8 mouse cellular contexts compared by ENCODE assay signal in the genomic region with DNA sequence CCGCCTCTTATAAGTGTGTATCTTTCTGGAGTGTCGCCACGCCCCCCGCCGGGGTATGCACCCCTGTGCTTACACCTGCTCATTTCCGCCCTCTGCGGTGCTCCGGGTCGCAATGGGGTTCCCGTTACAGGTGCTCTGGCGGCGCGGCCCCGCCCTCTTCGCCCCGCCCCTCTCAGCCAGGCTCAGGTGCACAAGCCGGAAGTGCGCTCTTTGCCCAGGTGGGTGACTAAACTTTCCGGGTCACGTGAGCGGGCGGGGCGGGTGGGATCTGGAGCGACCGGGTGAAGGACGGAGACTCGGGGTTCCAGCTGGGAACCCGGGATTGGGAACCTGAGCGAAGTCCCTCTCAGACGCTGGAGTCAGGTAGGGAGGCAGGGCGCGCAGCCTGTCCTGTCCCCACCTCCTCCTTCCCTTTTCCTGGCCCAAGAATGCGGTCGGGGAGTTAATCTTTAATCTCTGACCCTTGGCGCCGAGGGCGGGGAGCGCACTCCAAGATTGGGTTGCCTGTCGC. TPM values are rescaled to one million over a fixed set of nuclear protein-coding genes. Genes with fewer than 3 reads are reported as not detected.
DNase-seq lines count a peak whose midpoint lies in the region; ATAC-seq and TF ChIP-seq lines count a peak whose summit lies in the region.

No protein-coding gene starts in this region.

- peak overlapping the region; percentile 35 for H3K9ac ChIP-seq in heart, embryonic 15.5 days
- H3K9ac ChIP-seq in embryonic facial prominence, embryonic 12.5 days = peak overlapping the region; percentile 17; the same call in 1 of the 2 replicates
- H3K9ac ChIP-seq in stomach, embryonic 15.5 days = peak overlapping the region; percentile 33

- H3K27ac ChIP-seq in heart, embryonic 15.5 days = no peak overlapping the region
- no peak overlapping the region for H3K27ac ChIP-seq in embryonic facial prominence, embryonic 12.5 days
- H3K27ac ChIP-seq in kidney, adult 2 months (ENCODE audit: insufficient read depth, low read depth, low read length) = peak overlapping the region; percentile 100
- peak overlapping the region; percentile 90 for H3K27ac ChIP-seq in stomach, embryonic 15.5 days

- H3K9me3 ChIP-seq in heart, embryonic 15.5 days (replicated peaks) = no peaks in the 10 kb centered on the region
- H3K9me3 ChIP-seq in embryonic facial prominence, embryonic 12.5 days = no peaks in the 10 kb centered on the region
- H3K9me3 ChIP-seq in stomach, embryonic 15.5 days = no peaks in the 10 kb centered on the region

- peaks cover 36% of the 10 kb centered on the region for H3K4me1 ChIP-seq in heart, embryonic 15.5 days (replicated peaks)
- peaks cover 8% of the 10 kb centered on the region; the same call in 1 of the 2 replicates for H3K4me1 ChIP-seq in embryonic facial prominence, embryonic 12.5 days
- peaks cover 6% of the 10 kb centered on the region; the same call in 1 of the 2 replicates for H3K4me1 ChIP-seq in kidney, adult 2 months (ENCODE audit: control insufficient read depth, insufficient read depth, low read length)
- H3K4me1 ChIP-seq in lung, adult 2 months (ENCODE audit: control insufficient read depth, insufficient read depth, low read length) = peaks cover 4% of the 10 kb centered on the region
- peaks cover 18% of the 10 kb centered on the region for H3K4me1 ChIP-seq in stomach, embryonic 15.5 days

- H3K4me2 ChIP-seq in heart, embryonic 15.5 days = peak overlapping the region; percentile 80
- peak overlapping the region; percentile 36 for H3K4me2 ChIP-seq in embryonic facial prominence, embryonic 12.5 days (replicated peaks)
- peak overlapping the region; percentile 46 for H3K4me2 ChIP-seq in stomach, embryonic 15.5 days

- WGBS in heart, embryonic 15.5 days = 2% methylated on average over 39 of the region's 39 CpGs
- 2% methylated on average over 39 of the region's 39 CpGs for WGBS in embryonic facial prominence, embryonic 12.5 days
- WGBS in kidney, adult 2 months = 1% methylated on average over 39 of the region's 39 CpGs
- 1% methylated on average over 39 of the region's 39 CpGs for WGBS in lung, adult 2 months
- WGBS in stomach, embryonic 15.5 days = 2% methylated on average over 39 of the region's 39 CpGs

- TF ChIP-seq CTCF in kidney, adult 2 months (conservative IDR thresholded peaks at IDR 0.05; ENCODE audit: insufficient read depth, insufficient read length, low read depth, low read length) = no peak
- no peak for TF ChIP-seq CTCF in lung, adult 2 months (IDR thresholded peaks at IDR 0.05; ENCODE audit: insufficient read depth, low read length)

- no peak for ATAC-seq in heart, embryonic 15.5 days (replicated peaks; ENCODE audit: insufficient number of reproducible peaks, insufficient read depth, low FRiP score, low read depth)
- ATAC-seq in embryonic facial prominence, embryonic 12.5 days (ENCODE audit: insufficient number of reproducible peaks, insufficient read depth, low FRiP score, low TSS enrichment) = no peak
- peak; percentile 72 for ATAC-seq in stomach, embryonic 15.5 days (ENCODE audit: insufficient read depth, low FRiP score, low read depth)
- no peak for ATAC-seq in inflammation-experienced regulatory T-cells, adult 6 months

- peak overlapping the region; percentile 41 for H3K4me3 ChIP-seq in heart, embryonic 15.5 days
- peak overlapping the region; percentile 27 for H3K4me3 ChIP-seq in embryonic facial prominence, embryonic 12.5 days
- H3K4me3 ChIP-seq in kidney, adult 2 months (ENCODE audit: insufficient read depth, low read depth, low read length) = peak overlapping the region; percentile 90
- peak overlapping the region; percentile 73 for H3K4me3 ChIP-seq in lung, adult 2 months (replicated peaks; ENCODE audit: extremely low read depth, low read depth, low read length)
- peak overlapping the region; percentile 49 for H3K4me3 ChIP-seq in stomach, embryonic 15.5 days (replicated peaks)

- H3K36me3 ChIP-seq in heart, embryonic 15.5 days = no peaks in the 10 kb centered on the region
- H3K36me3 ChIP-seq in embryonic facial prominence, embryonic 12.5 days = no peaks in the 10 kb centered on the region
- peaks cover 4% of the 10 kb centered on the region; the same call in 1 of the 2 replicates for H3K36me3 ChIP-seq in kidney, adult 2 months (ENCODE audit: control insufficient read depth, insufficient read depth, low read length)
- 0 out of 2 replicates have a peak, but pooled peaks cover 3% of the 10 kb centered on the region for H3K36me3 ChIP-seq in stomach, embryonic 15.5 days

- H3K27me3 ChIP-seq in heart, embryonic 15.5 days = peaks cover 46% of the 10 kb centered on the region
- peaks cover 54% of the 10 kb centered on the region for H3K27me3 ChIP-seq in embryonic facial prominence, embryonic 12.5 days
- no peaks in the 10 kb centered on the region for H3K27me3 ChIP-seq in kidney, adult 2 months (replicated peaks; ENCODE audit: control insufficient read depth, insufficient read depth, low read length)
- peaks cover 22% of the 10 kb centered on the region for H3K27me3 ChIP-seq in stomach, embryonic 15.5 days (replicated peaks)

- DNase-seq in heart, postnatal 4 days = no peak
- DNase-seq in kidney, adult 2 months = peak; percentile 93
- DNase-seq in lung, adult 2 months = peak; percentile 75
- no peak for DNase-seq in frontal cortex, postnatal 25 days (ENCODE audit: low spot score in 2 of 2)

- no peak for TF ChIP-seq POLR2A in kidney, adult 2 months (IDR thresholded peaks at IDR 0.05; ENCODE audit: low read depth, low read length)
- peak; percentile 55; the same call in 1 of the 2 replicates for TF ChIP-seq POLR2A in lung, adult 2 months (IDR thresholded peaks at IDR 0.05; ENCODE audit: borderline replicate concordance, extremely low read depth, low read depth, low read length)

RNA-seq across cellular contexts. Expression of a gene that starts 2.4 kb away (rescaled TPM):
- polyA plus RNA-seq in heart, embryonic 15.5 days (2015; fragmentation: Nextera tagmentation; extraction: Ambion mirVana) = 14.7 and 18.3 TPM in 2 replicates
- total RNA-seq in heart, postnatal 4 days (2021) = 10 to 100 TPM; 78.3 to 81.6 TPM
- polyA plus RNA-seq in embryonic facial prominence, embryonic 12.5 days (2016; fragmentation: Nextera tagmentation; extraction: Ambion mirVana) = 10.1 TPM in 2 replicates
- polyA plus RNA-seq in kidney, adult 2 months (2012; rRNA removed) = 121 and 124 TPM in 2 replicates
- 44.0 and 51.8 TPM in 2 replicates for polyA plus RNA-seq in lung, adult 2 months (2012; rRNA removed)
- 8.7 and 10.0 TPM in 2 replicates for polyA plus RNA-seq in stomach, embryonic 15.5 days (2015; fragmentation: Nextera tagmentation; extraction: Ambion mirVana)
- polyA plus RNA-seq in inflammation-experienced regulatory T-cells, adult 6 months (2017; shearing (Covaris generic)) = 1 to 10 TPM; 1.0 to 3.1 (median 2.6) TPM

RNA-seq across cellular contexts. Expression of a gene that starts 3.2 kb away (rescaled TPM):
- 0.92 and 2.5 TPM in 2 replicates for polyA plus RNA-seq in heart, embryonic 15.5 days (2015; fragmentation: Nextera tagmentation; extraction: Ambion mirVana)
- total RNA-seq in heart, postnatal 4 days (2021) = under 1 TPM in 1 of 2 experiments, not detected in 1; 0.47 TPM
- polyA plus RNA-seq in embryonic facial prominence, embryonic 12.5 days (2016; fragmentation: Nextera tagmentation; extraction: Ambion mirVana) = 5.0 and 5.2 TPM in 2 replicates
- 110 and 124 TPM in 2 replicates for polyA plus RNA-seq in kidney, adult 2 months (2012; rRNA removed)
- polyA plus RNA-seq in lung, adult 2 months (2012; rRNA removed) = 75.5 and 89.4 TPM in 2 replicates
- polyA plus RNA-seq in stomach, embryonic 15.5 days (2015; fragmentation: Nextera tagmentation; extraction: Ambion mirVana) = 50.8 and 60.8 TPM in 2 replicates
- polyA plus RNA-seq in inflammation-experienced regulatory T-cells, adult 6 months (2017; shearing (Covaris generic)) = 1 to 10 TPM in 1 of 3 experiments, under 1 TPM in 2; 0.94 to 2.4 (median 0.99) TPM

RNA-seq across cellular contexts. Expression of a gene that starts 16.2 kb away (rescaled TPM):
- 0.64 and 3.7 TPM in 2 replicates for polyA plus RNA-seq in heart, embryonic 15.5 days (2015; fragmentation: Nextera tagmentation; extraction: Ambion mirVana)
- total RNA-seq in heart, postnatal 4 days (2021) = under 1 TPM; 0.69 to 0.70 TPM
- 1.4 and 3.2 TPM in 2 replicates for polyA plus RNA-seq in embryonic facial prominence, embryonic 12.5 days (2016; fragmentation: Nextera tagmentation; extraction: Ambion mirVana)
- polyA plus RNA-seq in kidney, adult 2 months (2012; rRNA removed) = 2.0 and 4.9 TPM in 2 replicates
- polyA plus RNA-seq in lung, adult 2 months (2012; rRNA removed) = 12.1 and 18.1 TPM in 2 replicates
- polyA plus RNA-seq in stomach, embryonic 15.5 days (2015; fragmentation: Nextera tagmentation; extraction: Ambion mirVana) = 6.3 and 8.2 TPM in 2 replicates
- polyA plus RNA-seq in inflammation-experienced regulatory T-cells, adult 6 months (2017; shearing (Covaris generic)) = 100 to 1,000 TPM; 183 to 288 (median 219) TPM

RNA-seq across cellular contexts. Expression of a gene that starts 20.6 kb away (rescaled TPM):
- polyA plus RNA-seq in heart, embryonic 15.5 days (2015; fragmentation: Nextera tagmentation; extraction: Ambion mirVana) = not detected in 2 replicates
- total RNA-seq in heart, postnatal 4 days (2021) = not detected
- 0.13 TPM in 1 of 2 replicates, not detected in the other for polyA plus RNA-seq in embryonic facial prominence, embryonic 12.5 days (2016; fragmentation: Nextera tagmentation; extraction: Ambion mirVana)
- 0.13 TPM in 1 of 2 replicates, not detected in the other for polyA plus RNA-seq in kidney, adult 2 months (2012; rRNA removed)
- polyA plus RNA-seq in lung, adult 2 months (2012; rRNA removed) = 0.18 TPM in 1 of 2 replicates, not detected in the other
- not detected in 2 replicates for polyA plus RNA-seq in stomach, embryonic 15.5 days (2015; fragmentation: Nextera tagmentation; extraction: Ambion mirVana)
- not detected for polyA plus RNA-seq in inflammation-experienced regulatory T-cells, adult 6 months (2017; shearing (Covaris generic))

RNA-seq across cellular contexts. Expression of a gene that starts 25.5 kb away (rescaled TPM):
- 5.6 and 12.8 TPM in 2 replicates for polyA plus RNA-seq in heart, embryonic 15.5 days (2015; fragmentation: Nextera tagmentation; extraction: Ambion mirVana)
- total RNA-seq in heart, postnatal 4 days (2021) = 1 to 10 TPM; 5.9 to 6.7 TPM
- polyA plus RNA-seq in embryonic facial prominence, embryonic 12.5 days (2016; fragmentation: Nextera tagmentation; extraction: Ambion mirVana) = 31.9 and 35.5 TPM in 2 replicates
- 2.1 and 2.9 TPM in 2 replicates for polyA plus RNA-seq in kidney, adult 2 months (2012; rRNA removed)
- polyA plus RNA-seq in lung, adult 2 months (2012; rRNA removed) = 34.2 and 37.7 TPM in 2 replicates
- polyA plus RNA-seq in stomach, embryonic 15.5 days (2015; fragmentation: Nextera tagmentation; extraction: Ambion mirVana) = 20.3 and 23.9 TPM in 2 replicates
- polyA plus RNA-seq in inflammation-experienced regulatory T-cells, adult 6 months (2017; shearing (Covaris generic)) = 1 to 10 TPM; 2.2 to 5.4 (median 3.9) TPM

Comparison
In these comparisons a context has a peak if more than half of its experiments do, and no peak if none do; other contexts are left out.
1. H3K27ac ChIP-seq: peak in kidney, adult 2 months (single experiment) and stomach, embryonic 15.5 days (single experiment); none in heart, embryonic 15.5 days (single experiment) and embryonic facial prominence, embryonic 12.5 days (single experiment).
2. H3K4me3 ChIP-seq: peak in every context shown above with its lines; median percentile 90 in kidney, adult 2 months; 73 in lung, adult 2 months; 49 in stomach, embryonic 15.5 days; 41 in heart, embryonic 15.5 days; 27 in embryonic facial prominence, embryonic 12.5 days.
3. DNase-seq: peak in kidney, adult 2 months (single experiment) and lung, adult 2 months (single experiment); none in heart, postnatal 4 days (single experiment) and frontal cortex, postnatal 25 days (0 of 2).
4. Peak in every context shown above with its lines, with median percentiles within 50 percentile points of each other: H3K4me2 ChIP-seq and H3K9ac ChIP-seq.